Mouse (Mus musculus): Measurements from ENCODE around the gene Aurkb.
A peak's percentile ranks its signal among the peaks of the same experiment; 100 is the strongest.
"Not testable (repeated sequence)": the region's sequence is repeated elsewhere in the genome, so short reads cannot be mapped to it uniquely, and the experiment has no call there.

The Aurkb gene

GRCm38 (mm10) chr11:69045531-69046394 is at the start of gene Aurkb:
Gene Aurkb (plus strand): TSS chr11:69045647.
- DNase-seq (ENCODE audit: low spot score): peak; percentile 78

GRCm38 (mm10) chr11:68997080-68997479 is 48.4 kb upstream of the Aurkb start:
- DNase-seq (ENCODE audit: low spot score): no peak

GRCm38 (mm10) chr11:69002782-69003181 is 42.7 kb upstream of the Aurkb start:
- DNase-seq (ENCODE audit: low spot score): not testable (repeated sequence)

DNA sequence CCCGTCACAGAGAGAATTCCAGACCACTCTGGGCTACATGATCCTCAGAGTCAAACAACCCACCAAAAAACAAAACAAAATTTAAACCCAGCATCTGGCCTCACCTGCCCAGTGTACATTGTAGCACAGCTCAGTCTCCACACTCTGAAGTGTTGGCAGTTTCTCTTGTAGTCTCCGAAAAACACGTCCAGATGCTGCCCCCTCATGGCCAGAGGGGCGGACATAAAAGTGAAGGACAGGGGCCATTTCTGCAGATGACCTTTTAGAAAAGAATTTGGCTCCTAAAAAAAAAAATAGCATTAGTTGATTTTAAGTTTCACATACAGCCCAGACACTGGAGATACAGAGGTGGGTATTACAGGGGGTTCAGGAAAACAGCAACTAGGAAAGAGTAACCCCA is 41.9 kb upstream of the Aurkb start:
- DNase-seq (ENCODE audit: low spot score): peak; percentile 58

DNA sequence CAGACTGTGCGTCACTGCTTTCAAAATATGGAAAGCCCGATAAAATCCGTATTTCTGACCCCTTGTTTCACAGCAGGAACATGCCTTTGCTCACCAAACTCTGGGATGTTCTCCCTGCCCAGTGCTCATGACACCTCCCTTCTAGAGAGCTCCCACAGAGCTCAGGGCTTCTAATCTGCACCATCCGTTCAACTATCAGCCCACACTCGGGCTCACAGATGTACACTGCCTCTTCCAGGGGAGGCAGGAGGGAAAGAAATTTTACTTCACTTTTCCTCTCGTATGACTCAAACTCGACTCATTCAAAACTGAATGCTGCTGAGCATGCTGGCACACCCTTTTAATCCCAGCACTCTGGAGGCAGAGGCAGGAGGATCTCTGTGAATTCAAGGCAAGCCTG is 40.3 kb upstream of the Aurkb start:
- DNase-seq (ENCODE audit: low spot score): no peak

GRCm38 (mm10) chr11:69006575-69006974 is 38.9 kb upstream of the Aurkb start:
- not testable (repeated sequence) for DNase-seq (ENCODE audit: low spot score)

- DNase-seq (ENCODE audit: low spot score): peak; percentile 90
Observed at GRCm38 (mm10) chr11:69008182-69009121, 37.0 kb upstream of the Aurkb start, which contains the start of gene Pfas. Gene Pfas (minus strand): TSS chr11:69008460.

GRCm38 (mm10) chr11:69009508-69009907 is 35.9 kb upstream of the Aurkb start:
- no peak for DNase-seq (ENCODE audit: low spot score)

DNA sequence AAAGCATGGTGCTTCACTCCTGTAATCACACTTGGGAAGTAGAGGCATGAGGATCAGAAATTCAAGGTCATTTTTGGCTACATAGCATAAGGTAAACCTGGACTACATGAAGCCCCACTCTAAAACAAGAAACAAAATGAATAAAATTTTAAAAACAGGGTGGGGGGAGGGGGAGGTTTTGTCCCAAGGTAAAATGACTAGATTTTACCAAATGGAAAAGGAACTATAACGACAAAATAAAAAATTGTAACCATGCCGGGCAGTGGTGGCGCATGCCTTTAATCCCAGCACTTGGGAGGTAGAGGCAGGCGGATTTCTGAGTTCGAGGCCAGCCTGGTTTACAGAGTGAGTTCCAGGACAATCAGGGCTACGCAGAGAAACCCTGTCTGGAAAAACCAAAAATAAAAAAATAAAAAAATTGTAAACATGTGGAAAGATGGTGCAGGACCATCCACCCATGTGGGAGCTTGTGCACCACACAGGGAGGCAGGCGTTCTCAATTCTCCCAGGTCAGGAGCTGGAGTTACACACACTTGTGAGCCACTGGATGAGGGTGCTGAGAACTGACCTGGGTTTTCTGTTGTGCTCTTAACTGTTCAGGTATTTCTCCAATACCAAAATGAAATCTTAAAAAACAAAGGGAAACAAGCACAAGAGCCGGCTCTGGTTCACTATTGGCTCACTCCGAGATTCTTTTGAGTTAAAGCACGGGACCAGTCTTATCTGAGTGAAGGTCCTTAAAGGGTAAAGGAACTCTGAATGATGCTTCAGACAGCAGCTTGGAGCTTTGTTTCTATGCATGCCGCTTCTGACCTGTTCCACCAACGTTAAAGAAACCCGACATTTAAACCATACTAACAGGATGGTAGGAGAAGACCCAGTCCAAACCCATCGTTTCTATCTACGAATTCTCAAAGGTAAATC is 34.8 kb upstream of the Aurkb start:
- DNase-seq (ENCODE audit: low spot score): no peak

DNA sequence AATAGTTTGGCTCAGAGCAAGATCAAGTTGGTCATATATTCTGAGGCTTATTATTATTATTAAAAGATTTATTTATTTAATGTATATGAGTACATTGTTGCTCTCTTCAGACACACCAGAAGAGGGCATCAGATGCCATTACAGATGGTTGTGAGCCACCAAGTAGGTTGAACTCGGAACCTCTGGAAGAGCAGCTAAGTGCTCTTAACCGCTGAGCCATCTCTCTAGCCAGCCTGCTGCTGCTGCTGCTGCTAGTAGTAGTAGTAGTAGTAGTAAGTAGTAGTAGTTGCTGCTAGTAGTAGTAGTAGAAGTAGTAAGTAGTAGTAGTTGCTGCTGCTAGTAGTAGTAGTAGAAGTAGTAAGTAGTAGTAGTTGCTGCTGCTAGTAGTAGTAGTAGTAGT is 34.0 kb upstream of the Aurkb start:
- DNase-seq (ENCODE audit: low spot score): not testable (repeated sequence)

GRCm38 (mm10) chr11:69012071-69012601 is 33.3 kb upstream of the Aurkb start:
- peak; percentile 80 for DNase-seq (ENCODE audit: low spot score)

GRCm38 (mm10) chr11:69015644-69016441 is 29.6 kb upstream of the Aurkb start, which contains the start of gene Ctc1:
Gene Ctc1 (plus strand): TSS chr11:69015911.
- peak; percentile 85 for DNase-seq (ENCODE audit: low spot score)

GRCm38 (mm10) chr11:69016755-69017154 is 28.7 kb upstream of the Aurkb start:
- no peak for DNase-seq (ENCODE audit: low spot score)

GRCm38 (mm10) chr11:69020691-69021090 is 24.8 kb upstream of the Aurkb start:
- DNase-seq (ENCODE audit: low spot score): no peak

DNA sequence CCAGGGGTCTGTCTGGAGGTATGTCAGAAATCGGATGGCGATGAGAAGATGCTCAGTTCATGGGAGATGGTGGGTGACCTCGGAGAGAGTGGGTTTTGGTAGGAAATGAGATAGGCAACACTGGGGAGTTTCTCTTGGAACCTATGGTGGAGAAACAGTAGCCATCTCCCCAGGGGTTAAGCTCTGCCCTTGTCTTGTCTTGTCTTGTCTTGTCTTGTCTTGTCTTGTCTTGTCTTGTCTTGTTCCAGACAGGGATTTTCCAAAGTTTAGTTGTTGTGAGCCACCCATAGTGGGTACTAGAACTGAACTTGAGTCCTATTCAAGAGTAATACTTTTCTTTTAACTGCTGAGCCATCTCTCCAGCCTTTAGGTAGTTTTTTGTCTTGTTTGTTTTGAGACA is 18.9 kb upstream of the Aurkb start:
- no peak for DNase-seq (ENCODE audit: low spot score)

- DNase-seq (ENCODE audit: low spot score): no peak
Observed at GRCm38 (mm10) chr11:69028805-69029204, 16.6 kb upstream of the Aurkb start.

- DNase-seq (ENCODE audit: low spot score): no peak
Observed at GRCm38 (mm10) chr11:69033552-69033951, 11.9 kb upstream of the Aurkb start.

DNA sequence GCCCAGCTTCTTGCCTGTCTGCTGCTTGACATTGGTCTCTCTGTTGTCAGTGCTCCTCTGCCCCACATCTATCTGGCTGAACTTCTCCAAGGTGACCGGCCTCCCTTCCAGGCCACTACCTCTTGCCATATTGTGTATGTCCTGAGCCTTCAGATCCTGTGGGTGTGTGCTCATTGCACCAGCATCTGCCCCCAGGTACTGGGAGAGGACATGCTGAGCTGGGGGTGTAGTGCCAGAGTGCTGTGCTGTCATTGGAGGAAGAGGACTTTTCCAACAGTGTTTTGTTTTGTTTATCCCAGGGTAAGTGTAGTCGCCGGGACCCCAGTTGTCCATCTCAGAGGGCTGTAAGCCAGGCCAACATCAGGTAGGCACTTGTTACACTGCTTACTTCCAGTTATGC is 10.9 kb upstream of the Aurkb start:
- no peak for DNase-seq (ENCODE audit: low spot score)

- DNase-seq (ENCODE audit: low spot score): no peak
Observed at GRCm38 (mm10) chr11:69035411-69035810, 10.0 kb upstream of the Aurkb start.

GRCm38 (mm10) chr11:69035849-69036248 is 9.6 kb upstream of the Aurkb start:
- peak; percentile 82 for DNase-seq (ENCODE audit: low spot score)
